Mouse (Mus musculus) lung, postnatal 0 days (tissue): ENCODE results near the gene Timmdc1. TPM values are rescaled to one million over a fixed set of nuclear protein-coding genes. Genes with fewer than 3 reads are reported as not detected.
A peak's percentile ranks its signal among the peaks of the same experiment; 100 is the strongest.

Source experiments
- ATAC-seq: fragments of 200-750 bp; cut with Nextera tagmentation; 2 replicates; pipeline ENCODE4 v1.8.0; 2017; ENCODE audit warnings: moderate library complexity
- DNase-seq: peaks from one replicate; pipeline ENCODE4 v3.0.0-alpha.2; 2016; ENCODE audit warnings: low spot score
- H3K27ac ChIP-seq: fragments of 300-500 bp; sonication (generic); 2 replicates; pipeline ENCODE4 v1.5.1; 2014; ENCODE audit warnings: antibody characterized with exemption, mild to moderate bottlenecking, low read length, mixed read lengths
- H3K27me3 ChIP-seq: fragments of 300-500 bp; sonication (generic); replicated peaks from 2 replicates; pipeline ENCODE4 v1.6.1; 2014; ENCODE audit warnings: low read length, mixed read lengths; ENCODE audit not compliant: insufficient read depth
- H3K36me3 ChIP-seq: fragments of 300-500 bp; sonication (generic); 2 replicates; pipeline ENCODE4 v1.6.1; 2014; ENCODE audit warnings: low read length, mixed read lengths; ENCODE audit not compliant: insufficient read depth
- H3K4me1 ChIP-seq: fragments of 300-500 bp; sonication (generic); 2 replicates; pipeline ENCODE4 v1.6.1; 2014; ENCODE audit warnings: antibody characterized with exemption, low read depth, low read length, mixed read lengths; ENCODE audit not compliant: insufficient read depth
- H3K4me2 ChIP-seq: fragments of 300-500 bp; sonication (generic); replicated peaks from 2 replicates; pipeline ENCODE4 v1.6.1; 2014; ENCODE audit warnings: low read depth, mild to moderate bottlenecking, low read length, moderate library complexity, mixed read lengths
- H3K4me3 ChIP-seq: fragments of 300-500 bp; sonication (generic); 2 replicates; pipeline ENCODE4 v1.5.1; 2014; ENCODE audit warnings: low read depth, low read length
- H3K9ac ChIP-seq: fragments of 300-500 bp; sonication (generic); replicated peaks from 2 replicates; pipeline ENCODE4 v1.6.1; 2014; ENCODE audit warnings: low read depth, mild to moderate bottlenecking
- H3K9me3 ChIP-seq: fragments of 300-500 bp; sonication (generic); 2 replicates; pipeline ENCODE4 v1.6.1; 2016; ENCODE audit warnings: low read length, mixed read lengths
- CTCF ChIP-seq: IDR thresholded peaks from 2 replicates; pipeline ENCODE4 v1.5.1; 2016; ENCODE audit warnings: antibody characterized with exemption, mild to moderate bottlenecking
- EP300 ChIP-seq: IDR thresholded peaks from 2 replicates; pipeline ENCODE4 v1.6.1; 2016; ENCODE audit warnings: antibody characterized with exemption, mild to moderate bottlenecking, control low read depth
- WGBS: fragments of 180-500 bp; shearing (Covaris S2); extraction: QIAGEN DNeasy Blood & Tissue Kit; methylation state at CpG from one replicate; pipeline ENCODE4 v1.1.7; 2014; 5-methylcytosine and 5-hydroxymethylcytosine counted together
- polyA plus RNA-seq: library from polyadenylated mRNA; unstranded; fragments of >200 nt; fragmentation: Nextera tagmentation; extraction: Ambion mirVana; gene quantifications from 2 replicates; pipeline ENCODE4 v1.2.1, GENCODE M21; 2015

Gene Timmdc1
- 16.7 and 17.6 TPM in 2 replicates for polyA plus RNA-seq

GRCm38 (mm10) chr16:38522129-38523084, at the start of gene Timmdc1:
Timmdc1 (minus strand) TSS chr16:38522663.
- Histone ChIP-seq H3K27ac (peak within 1 kb of the TSS; percentile 97), H3K4me1 (peaks cover 4% of the 10 kb centered on the region; the same call in 1 of the 2 replicates), H3K36me3 (peaks cover 16% of the 10 kb centered on the region; the same call in 1 of the 2 replicates), H3K4me2 (peak within 1 kb of the TSS; percentile 71), H3K27me3 (no peaks in the 10 kb centered on the region), H3K4me3 (peak within 1 kb of the TSS; percentile 98), H3K9me3 (no peaks in the 10 kb centered on the region), H3K9ac (peak within 1 kb of the TSS; percentile 88)
- under 1% methylated on average over 71 of the region's 73 CpGs for WGBS
- ATAC-seq = peak; percentile 99
- DNase-seq = peak; percentile 98
- TF ChIP-seq CTCF (peak; percentile 50), EP300 (peak; percentile 46; the same call in 1 of the 2 replicates)

DNA sequence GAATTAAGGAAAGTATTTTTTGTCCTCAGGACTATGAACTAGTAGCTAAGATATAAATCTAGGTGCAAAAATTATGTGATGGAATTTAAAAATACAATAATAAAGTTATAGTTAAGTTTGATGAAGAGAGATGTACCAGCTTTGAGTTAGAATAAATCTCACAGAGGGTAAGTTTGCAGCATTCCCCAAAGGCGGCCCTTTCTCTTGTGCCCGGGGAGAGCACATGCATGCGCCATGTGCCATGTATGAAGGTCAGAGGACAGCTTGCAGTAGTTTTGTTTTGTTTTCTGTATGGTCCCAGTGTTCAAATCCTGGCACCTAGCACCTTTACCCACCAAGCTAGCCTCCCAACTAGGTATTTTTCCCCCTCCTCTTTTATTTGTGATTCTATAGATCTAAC, 49.0 kb upstream of the Timmdc1 start:
- TF ChIP-seq EP300 (no peak), CTCF (no peak)

DNA sequence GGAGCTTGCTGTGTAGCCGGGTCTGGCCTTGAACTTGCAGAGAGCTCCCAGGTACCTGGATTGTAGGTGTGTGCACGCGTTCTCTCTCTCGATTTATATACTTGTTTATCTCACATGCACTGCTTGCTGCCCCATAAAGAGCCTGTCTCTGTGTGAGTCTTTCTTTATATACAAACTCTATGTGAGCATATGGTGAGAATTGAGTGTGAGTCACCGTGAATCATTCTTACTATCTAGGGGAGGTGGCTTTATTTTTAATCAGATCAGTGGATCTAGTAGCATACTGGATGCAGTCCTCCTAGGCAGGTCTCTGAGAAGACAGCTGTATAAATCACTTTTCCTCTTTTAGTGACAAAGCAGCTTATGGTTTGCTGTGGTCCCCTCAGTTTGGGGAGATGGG, 45.7 kb upstream of the Timmdc1 start:
- no peak for DNase-seq
- TF ChIP-seq EP300 = no peak
- TF ChIP-seq CTCF = no peak
- Histone ChIP-seq H3K4me3 (no peak overlapping the region), H3K4me2 (no peak overlapping the region), H3K4me1 (peaks cover 3% of the 10 kb centered on the region; the same call in 1 of the 2 replicates), H3K9ac (no peak overlapping the region), H3K36me3 (peaks cover 15% of the 10 kb centered on the region; the same call in 1 of the 2 replicates), H3K27me3 (no peaks in the 10 kb centered on the region), H3K9me3 (no peaks in the 10 kb centered on the region), H3K27ac (no peak overlapping the region)
- ATAC-seq = no peak
- WGBS = over 99% methylated on average over 5 of the region's 5 CpGs

More for the DNA sequence above, 49.0 kb upstream of the Timmdc1 start:
- Histone ChIP-seq H3K9ac (no peak overlapping the region), H3K4me3 (no peak overlapping the region), H3K4me1 (no peaks in the 10 kb centered on the region), H3K27ac (no peak overlapping the region), H3K36me3 (peaks cover 22% of the 10 kb centered on the region; the same call in 1 of the 2 replicates), H3K9me3 (no peaks in the 10 kb centered on the region), H3K27me3 (no peaks in the 10 kb centered on the region), H3K4me2 (no peak overlapping the region)
- ATAC-seq (no peak), DNase-seq (no peak)
- WGBS = 100% methylated on average over 3 of the region's 3 CpGs

DNA sequence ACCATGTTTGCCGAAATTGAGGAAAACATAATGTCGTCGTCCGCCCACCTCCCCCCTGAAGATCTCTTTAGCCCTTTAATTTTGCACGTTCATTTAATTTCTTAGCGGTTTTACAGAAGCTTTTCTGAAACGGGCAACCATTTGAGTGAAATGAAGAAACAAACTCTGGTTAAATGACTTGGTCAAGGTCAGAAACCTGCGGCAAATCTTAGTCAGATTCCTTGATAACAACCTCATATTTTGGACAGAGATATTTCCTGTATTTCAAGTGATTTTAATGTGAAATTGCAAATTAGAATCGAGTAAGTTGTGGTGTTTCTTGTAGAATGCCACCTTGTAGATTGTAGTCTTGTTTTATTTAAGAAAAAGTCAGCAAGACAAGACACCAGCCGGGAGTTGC, 41.1 kb upstream of the Timmdc1 start:
- no peak for DNase-seq
- 23% methylated on average over 10 of the region's 10 CpGs for WGBS
- peak overlapping the region; percentile 91 for H3K4me3 ChIP-seq

DNA sequence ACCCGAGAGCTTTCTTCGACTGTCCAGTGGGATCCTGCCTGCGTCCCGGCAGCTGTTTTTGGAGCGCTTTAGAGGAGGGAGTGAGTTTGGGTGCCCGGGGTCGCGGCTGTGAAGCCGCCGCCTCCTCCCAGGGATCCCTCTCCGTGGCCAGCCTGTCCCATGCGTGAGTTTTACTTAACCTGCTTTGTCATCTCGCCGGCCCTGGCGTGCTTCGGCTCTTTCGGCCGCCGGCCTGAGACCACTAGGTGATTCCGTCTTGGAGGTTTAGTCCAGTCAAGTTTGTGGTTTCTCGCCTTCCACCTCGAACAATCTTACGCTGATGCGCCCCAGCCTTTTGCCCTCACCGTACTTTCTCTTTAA, 40.5 kb upstream of the Timmdc1 start:
- peak overlapping the region; percentile 82 for H3K4me2 ChIP-seq
- no peaks in the 10 kb centered on the region for H3K27me3 ChIP-seq
- DNase-seq (no peak), ATAC-seq (peak; percentile 59)
- no peaks in the 10 kb centered on the region for H3K9me3 ChIP-seq
- WGBS = 3% methylated on average over 25 of the region's 25 CpGs
- H3K4me3 ChIP-seq = peak overlapping the region; percentile 91
- peak overlapping the region; percentile 92 for H3K9ac ChIP-seq
- H3K4me1 ChIP-seq = peaks cover 3% of the 10 kb centered on the region; the same call in 1 of the 2 replicates
- H3K36me3 ChIP-seq = no peaks in the 10 kb centered on the region
- TF ChIP-seq CTCF = no peak
- TF ChIP-seq EP300 = no peak
- peak overlapping the region; percentile 83 for H3K27ac ChIP-seq

More for the DNA sequence above, 41.1 kb upstream of the Timmdc1 start:
- Histone ChIP-seq H3K27me3 (no peaks in the 10 kb centered on the region), H3K27ac (no peak overlapping the region), H3K4me2 (peak overlapping the region; percentile 82), H3K9me3 (no peaks in the 10 kb centered on the region), H3K9ac (peak overlapping the region; percentile 92), H3K36me3 (no peaks in the 10 kb centered on the region), H3K4me1 (peaks cover 3% of the 10 kb centered on the region; the same call in 1 of the 2 replicates)
- no peak for ATAC-seq
- TF ChIP-seq EP300 = no peak
- no peak for TF ChIP-seq CTCF
